Mouse (Mus musculus) midbrain, embryonic 16.5 days (tissue): Measurements from ENCODE around the gene Edn2. TPM values are rescaled to one million over a fixed set of nuclear protein-coding genes. Genes with fewer than 3 reads are reported as not detected.

Source experiments
- ATAC-seq: fragments of 200-750 bp; cut with Nextera tagmentation; 2 replicates; pipeline ENCODE4 v1.8.0; 2017; ENCODE audit warnings: moderate TSS enrichment
- H3K27ac ChIP-seq: fragments of 300-500 bp; sonication (generic); 2 replicates; pipeline ENCODE4 v1.5.1; 2014; ENCODE audit warnings: mild to moderate bottlenecking, low read length, mixed read lengths
- H3K27me3 ChIP-seq: fragments of 300-500 bp; sonication (generic); 2 replicates; pipeline ENCODE4 v1.6.1; 2014; ENCODE audit warnings: low read depth, low read length, mixed read lengths; ENCODE audit not compliant: control insufficient read depth, insufficient read depth
- H3K36me3 ChIP-seq: fragments of 300-500 bp; sonication (generic); 2 replicates; pipeline ENCODE4 v1.6.1; 2014; ENCODE audit warnings: mild to moderate bottlenecking, low read length, moderate library complexity, mixed read lengths; ENCODE audit not compliant: control insufficient read depth, insufficient read depth
- H3K4me1 ChIP-seq: fragments of 300-500 bp; sonication (generic); 2 replicates; pipeline ENCODE4 v1.6.1; 2014; ENCODE audit warnings: mild to moderate bottlenecking, low read length, mixed read lengths; ENCODE audit not compliant: control insufficient read depth, insufficient read depth
- H3K4me2 ChIP-seq: fragments of 300-500 bp; sonication (generic); 2 replicates; pipeline ENCODE4 v1.6.1; 2014; ENCODE audit warnings: mild to moderate bottlenecking, low read length, mixed read lengths
- H3K4me3 ChIP-seq: fragments of 300-500 bp; sonication (generic); 2 replicates; pipeline ENCODE4 v1.5.1; 2014; ENCODE audit warnings: low read depth, mild to moderate bottlenecking, low read length, moderate library complexity, mixed read lengths
- H3K9ac ChIP-seq: fragments of 300-500 bp; sonication (generic); 2 replicates; pipeline ENCODE4 v1.6.1; 2014; ENCODE audit warnings: low read depth, low read length, mixed read lengths
- H3K9me3 ChIP-seq: fragments of 300-500 bp; sonication (generic); replicated peaks from 2 replicates; pipeline ENCODE4 v1.6.1; 2014; ENCODE audit warnings: mild to moderate bottlenecking, low read length, mixed read lengths; ENCODE audit not compliant: control insufficient read depth, poor library complexity, severe bottlenecking
- WGBS: fragments of 180-500 bp; shearing (Covaris S2); extraction: QIAGEN DNeasy Blood & Tissue Kit; methylation state at CpG from one replicate; pipeline ENCODE4 v1.1.7; 2014; 5-methylcytosine and 5-hydroxymethylcytosine counted together
- polyA plus RNA-seq: library from polyadenylated mRNA; unstranded; fragments of >200 nt; fragmentation: Nextera tagmentation; extraction: Ambion mirVana; gene quantifications from 2 replicates; pipeline ENCODE4 v1.2.1, GENCODE M21; 2015

Edn2 gene
- polyA plus RNA-seq, 1 experiment from 2014 or later = not detected

DNA sequence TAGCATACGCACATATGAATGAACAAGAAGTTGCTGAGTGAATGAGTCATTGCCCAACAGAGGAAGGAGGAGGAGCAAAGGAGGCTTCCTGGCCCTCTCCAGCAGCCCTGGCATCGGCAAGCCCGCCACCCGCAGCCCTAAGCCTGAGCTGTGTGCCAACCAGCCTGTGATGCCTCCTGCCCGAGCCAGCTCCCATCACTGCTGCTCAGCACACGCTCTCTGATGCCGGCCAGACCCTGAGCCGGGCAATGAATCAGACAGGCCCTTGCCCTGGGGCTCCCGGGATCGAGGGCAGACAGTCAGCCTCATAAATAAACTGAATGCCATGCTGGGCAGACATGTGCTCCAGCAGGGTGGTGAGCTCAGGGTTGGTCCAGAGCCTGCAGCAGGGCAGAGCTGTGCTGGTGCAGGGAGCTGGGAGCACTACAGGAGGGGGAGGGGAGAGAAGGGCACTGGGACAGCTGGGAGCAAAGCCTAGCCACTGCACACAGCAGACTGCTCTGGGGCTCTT is 27.7 kb downstream of the Edn2 start:
- 62% methylated on average over 10 of the region's 10 CpGs for WGBS
- no peaks in the 10 kb centered on the region for H3K27me3 ChIP-seq
- no peak overlapping the region for H3K4me2 ChIP-seq
- H3K36me3 ChIP-seq = no peaks in the 10 kb centered on the region
- H3K9me3 ChIP-seq = no peaks in the 10 kb centered on the region
- ATAC-seq = peak; percentile 94
- H3K4me3 ChIP-seq = no peak overlapping the region
- no peak overlapping the region for H3K9ac ChIP-seq
- peak overlapping the region; percentile 24; the same call in 1 of the 2 replicates for H3K27ac ChIP-seq
- no peaks in the 10 kb centered on the region; the same call in 1 of the 2 replicates for H3K4me1 ChIP-seq

DNA sequence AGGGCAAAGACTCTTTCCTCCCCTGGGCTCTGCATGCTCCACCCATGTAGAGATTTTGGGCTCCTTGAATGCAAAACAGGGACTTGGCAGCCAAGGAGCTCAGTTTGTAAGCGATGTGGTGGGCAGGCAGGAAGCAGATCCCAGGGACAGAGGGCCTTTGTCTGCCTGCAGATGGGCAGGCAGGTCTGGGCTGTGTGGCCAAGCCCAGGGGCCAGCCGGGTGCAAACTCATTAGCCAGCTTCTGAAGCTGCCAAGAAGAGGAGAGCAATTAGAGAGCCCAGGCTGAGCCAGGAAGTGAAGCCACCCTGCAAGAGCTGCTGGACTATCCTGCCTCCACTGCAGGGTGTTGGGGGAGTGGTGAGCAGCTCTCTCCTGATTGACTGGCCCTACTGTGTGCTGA is 28.9 kb downstream of the Edn2 start:
- Histone ChIP-seq H3K9me3 (no peaks in the 10 kb centered on the region), H3K27me3 (no peaks in the 10 kb centered on the region), H3K4me2 (no peak overlapping the region), H3K9ac (no peak overlapping the region), H3K4me1 (no peaks in the 10 kb centered on the region; the same call in 1 of the 2 replicates), H3K27ac (no peak overlapping the region), H3K4me3 (no peak overlapping the region), H3K36me3 (no peaks in the 10 kb centered on the region)
- ATAC-seq = 0 out of 2 replicates have a peak, but pooled peaks have one; percentile 41
- 28% methylated on average over 2 of the region's 2 CpGs for WGBS

- Histone ChIP-seq H3K4me2 (no peak overlapping the region), H3K9ac (no peak overlapping the region), H3K4me1 (no peaks in the 10 kb centered on the region; the same call in 1 of the 2 replicates), H3K27ac (no peak overlapping the region), H3K27me3 (no peaks in the 10 kb centered on the region), H3K9me3 (no peaks in the 10 kb centered on the region), H3K36me3 (no peaks in the 10 kb centered on the region), H3K4me3 (no peak overlapping the region)
- WGBS = 85% methylated on average over 2 of the region's 2 CpGs
- no peak for ATAC-seq
These were observed 31.0 kb downstream of the Edn2 start for GRCm38 (mm10) chr4:120191987-120192386.

- ATAC-seq = no peak
- 93% methylated on average over 5 of the region's 5 CpGs for WGBS
- Histone ChIP-seq H3K36me3 (no peaks in the 10 kb centered on the region), H3K4me1 (no peaks in the 10 kb centered on the region), H3K4me3 (no peak overlapping the region), H3K4me2 (no peak overlapping the region), H3K9me3 (no peaks in the 10 kb centered on the region), H3K9ac (no peak overlapping the region), H3K27me3 (no peaks in the 10 kb centered on the region), H3K27ac (no peak overlapping the region)
These were observed 33.0 kb downstream of the Edn2 start for GRCm38 (mm10) chr4:120194026-120194425.

DNA sequence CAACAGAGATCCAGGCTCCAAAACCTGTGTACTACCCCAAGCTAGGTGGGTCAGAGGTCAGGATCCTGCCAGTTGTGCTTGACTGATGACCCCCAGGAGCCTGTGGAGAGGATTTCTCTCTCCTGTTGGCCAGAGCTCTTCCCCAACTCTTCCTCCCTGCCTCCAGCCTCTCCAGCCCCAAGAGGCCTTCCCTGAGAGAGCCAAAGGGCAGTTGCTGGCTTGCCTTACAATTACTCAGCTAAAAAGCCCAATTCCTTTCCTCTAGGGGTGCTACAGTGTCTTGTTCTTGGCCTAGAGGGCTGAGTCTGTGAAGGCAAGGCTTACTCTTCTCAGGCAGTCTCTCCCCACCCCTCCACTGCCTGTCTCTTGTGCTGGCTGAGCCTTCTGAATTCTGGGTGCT is 34.0 kb downstream of the Edn2 start:
- no peak for ATAC-seq
- Histone ChIP-seq H3K4me2 (no peak overlapping the region), H3K4me3 (no peak overlapping the region), H3K4me1 (no peaks in the 10 kb centered on the region), H3K27me3 (no peaks in the 10 kb centered on the region), H3K27ac (no peak overlapping the region), H3K36me3 (no peaks in the 10 kb centered on the region), H3K9me3 (no peaks in the 10 kb centered on the region), H3K9ac (no peak overlapping the region)

DNA sequence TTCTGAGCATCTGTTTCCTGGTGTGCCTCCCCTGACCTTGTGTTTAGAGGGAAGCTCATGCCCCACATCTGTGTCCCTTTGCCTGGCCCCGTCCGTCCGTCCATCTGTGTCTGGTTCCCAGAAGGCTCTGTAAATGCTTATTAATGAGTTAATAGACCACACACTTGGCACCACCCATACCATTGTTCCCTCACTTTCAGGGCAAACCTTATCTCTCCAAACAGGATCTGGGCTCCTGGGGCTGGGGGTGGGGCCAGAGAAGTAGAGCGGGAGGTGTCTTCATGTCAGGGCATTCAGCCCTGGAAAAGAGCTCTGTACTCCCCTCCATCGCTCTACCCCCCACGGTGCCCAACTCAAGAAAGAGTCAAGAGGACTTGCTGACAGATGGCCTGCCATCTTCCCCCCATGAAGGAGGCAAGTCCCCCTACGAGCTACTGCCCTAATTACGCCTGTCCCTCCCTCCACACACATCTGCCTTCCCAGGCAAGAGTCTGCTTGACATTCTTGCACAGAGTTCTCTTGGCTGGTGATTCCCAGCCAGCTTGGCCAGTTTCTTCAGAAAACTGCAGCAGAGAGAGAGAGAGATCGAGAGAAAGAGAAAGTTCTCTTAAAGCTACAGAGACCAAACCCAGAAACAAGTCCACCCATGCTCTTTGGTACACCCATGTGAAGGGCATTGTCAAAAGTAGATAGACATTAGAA is 38.3 kb downstream of the Edn2 start:
- Histone ChIP-seq H3K9me3 (no peaks in the 10 kb centered on the region), H3K4me2 (no peak overlapping the region), H3K27me3 (no peaks in the 10 kb centered on the region), H3K27ac (no peak overlapping the region), H3K4me1 (no peaks in the 10 kb centered on the region), H3K4me3 (no peak overlapping the region), H3K9ac (no peak overlapping the region), H3K36me3 (no peaks in the 10 kb centered on the region)
- ATAC-seq = no peak
- 41% methylated on average over 9 of the region's 9 CpGs for WGBS

DNA sequence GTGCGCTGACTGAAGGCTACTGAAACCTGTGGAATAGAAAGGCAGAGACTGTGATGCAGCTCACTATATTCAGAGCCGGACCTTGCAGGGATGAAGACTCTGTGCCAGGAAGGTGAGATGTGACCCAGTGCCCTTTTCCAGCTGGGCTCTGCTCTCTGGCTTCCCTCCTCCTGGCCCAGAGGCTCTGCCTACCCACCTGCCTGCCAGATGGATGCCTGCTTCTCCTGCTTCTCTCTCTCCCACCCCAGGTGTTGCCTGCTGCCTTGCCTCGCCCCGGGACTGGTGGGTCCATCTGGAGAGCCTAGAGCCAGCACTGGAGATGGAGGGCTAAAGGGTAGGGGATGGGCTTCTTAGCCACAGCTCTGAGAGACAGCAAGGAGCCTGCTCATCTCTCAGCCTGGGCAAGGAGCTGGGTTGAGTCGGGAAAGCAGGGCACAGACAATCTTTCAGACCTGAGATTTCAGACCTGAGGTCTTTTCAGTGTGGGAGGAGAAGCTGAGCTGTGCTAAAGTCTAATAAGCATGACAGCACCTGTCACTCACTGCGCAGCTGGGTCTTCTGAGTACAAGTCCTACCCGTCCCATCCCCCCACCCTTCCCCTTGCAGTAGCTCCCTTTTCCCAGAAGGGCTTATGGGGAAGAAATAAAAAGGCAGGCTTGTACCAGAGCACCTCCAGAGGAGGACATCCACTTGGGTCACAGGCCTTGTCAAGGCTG is 39.7 kb downstream of the Edn2 start:
- Histone ChIP-seq H3K4me3 (no peak overlapping the region), H3K9me3 (no peaks in the 10 kb centered on the region), H3K9ac (no peak overlapping the region), H3K36me3 (no peaks in the 10 kb centered on the region), H3K4me1 (no peaks in the 10 kb centered on the region), H3K27me3 (no peaks in the 10 kb centered on the region), H3K4me2 (no peak overlapping the region), H3K27ac (no peak overlapping the region)
- WGBS = 78% methylated on average over 7 of the region's 7 CpGs
- no peak for ATAC-seq

- H3K4me2 ChIP-seq = no peak overlapping the region
- no peak for ATAC-seq
- WGBS = 68% methylated on average over 9 of the region's 9 CpGs
These were observed 43.4 kb downstream of the Edn2 start for GRCm38 (mm10) chr4:120204357-120204942.

DNA sequence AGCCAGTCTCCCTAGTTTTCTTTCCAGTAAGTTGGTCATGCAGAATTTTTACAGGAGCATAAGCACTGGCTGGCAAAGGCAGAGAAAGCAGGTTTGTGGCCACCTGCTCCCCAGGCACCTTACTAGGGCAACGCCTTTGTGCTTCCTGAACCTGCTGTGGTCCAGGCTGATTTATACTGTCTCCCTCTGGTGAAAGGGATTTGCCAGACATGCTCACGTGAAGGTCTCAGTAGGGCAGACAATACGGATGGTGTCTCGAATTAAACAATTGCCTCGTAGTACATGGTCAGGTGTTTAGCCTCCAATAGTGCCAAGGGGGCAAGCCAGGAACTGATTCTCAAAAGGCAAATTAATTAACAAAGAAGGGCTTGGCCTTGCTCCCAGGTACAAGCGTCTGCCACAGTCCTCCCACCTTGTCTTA is 45.5 kb downstream of the Edn2 start:
- Histone ChIP-seq H3K9me3 (no peaks in the 10 kb centered on the region), H3K4me1 (no peaks in the 10 kb centered on the region), H3K36me3 (no peaks in the 10 kb centered on the region), H3K4me2 (no peak overlapping the region), H3K27ac (no peak overlapping the region), H3K4me3 (no peak overlapping the region), H3K27me3 (no peaks in the 10 kb centered on the region), H3K9ac (no peak overlapping the region)
- no peak for ATAC-seq
- WGBS = 72% methylated on average over 6 of the region's 6 CpGs

More at GRCm38 (mm10) chr4:120204357-120204942, 43.4 kb downstream of the Edn2 start:
- Histone ChIP-seq H3K27me3 (no peaks in the 10 kb centered on the region), H3K27ac (no peak overlapping the region), H3K9ac (no peak overlapping the region), H3K4me1 (no peaks in the 10 kb centered on the region), H3K9me3 (no peaks in the 10 kb centered on the region), H3K4me3 (no peak overlapping the region), H3K36me3 (no peaks in the 10 kb centered on the region)
